Mouse (Mus musculus) common myeloid progenitor, adult 5-6 weeks (primary cell): ENCODE results near the gene Syndig1l. TPM values are rescaled to one million over a fixed set of nuclear protein-coding genes. Genes with fewer than 3 reads are reported as not detected.

Experiments used
- ATAC-seq: replicated peaks from 2 replicates; pipeline ENCODE4 v1.8.0; 2016; ENCODE audit warnings: low read depth, mild to moderate bottlenecking, moderate TSS enrichment, inconsistent platforms; ENCODE audit not compliant: poor library complexity, severe bottlenecking
- total RNA-seq: library from RNA; stranded (forward); fragments of 200-1000, 187-1606 nt; gene quantifications from 2 replicates; pipeline ENCODE4 v1.2.3, GENCODE M21; 2017

The Syndig1l gene
- not detected in 2 replicates for total RNA-seq

- peak; percentile 89 for ATAC-seq
Observed at GRCm38 (mm10) chr12:84698319-84699081, at the start of gene Syndig1l. Gene Syndig1l, minus strand, starts transcription at chr12:84698831.

- peak; percentile 43 for ATAC-seq
Observed at GRCm38 (mm10) chr12:84748134-84748533, 49.5 kb upstream of the Syndig1l start.

- no peak for ATAC-seq
Observed at GRCm38 (mm10) chr12:84745700-84746099, 47.1 kb upstream of the Syndig1l start.

- ATAC-seq: no peak
Observed at GRCm38 (mm10) chr12:84743496-84743895, 44.9 kb upstream of the Syndig1l start.

GRCm38 (mm10) chr12:84733366-84733765 lies 34.7 kb upstream of the Syndig1l start:
- no peak for ATAC-seq

GRCm38 (mm10) chr12:84728421-84728820 lies 29.8 kb upstream of the Syndig1l start:
- no peak for ATAC-seq

GRCm38 (mm10) chr12:84727434-84727833 lies 28.8 kb upstream of the Syndig1l start:
- no peak for ATAC-seq

- no peak for ATAC-seq
Observed at GRCm38 (mm10) chr12:84726986-84727385, 28.4 kb upstream of the Syndig1l start.

- ATAC-seq: no peak
Observed at GRCm38 (mm10) chr12:84726391-84726790, 27.8 kb upstream of the Syndig1l start.

GRCm38 (mm10) chr12:84718462-84719244 lies 20.0 kb upstream of the Syndig1l start:
- ATAC-seq: no peak

- ATAC-seq: no peak
Observed at GRCm38 (mm10) chr12:84714578-84714977, 15.9 kb upstream of the Syndig1l start.

- ATAC-seq: peak; percentile 78
Observed at GRCm38 (mm10) chr12:84709842-84710439, 11.3 kb upstream of the Syndig1l start.

- ATAC-seq: no peak
Observed at GRCm38 (mm10) chr12:84707804-84708203, 9.2 kb upstream of the Syndig1l start.

GRCm38 (mm10) chr12:84706886-84707285 lies 8.3 kb upstream of the Syndig1l start:
- ATAC-seq: no peak

GRCm38 (mm10) chr12:84702586-84702985 lies 4.0 kb upstream of the Syndig1l start:
- ATAC-seq: no peak

- ATAC-seq: no peak
Observed at GRCm38 (mm10) chr12:84692141-84692540, 6.5 kb downstream of the Syndig1l start.

GRCm38 (mm10) chr12:84691347-84691746 lies 7.3 kb downstream of the Syndig1l start:
- no peak for ATAC-seq

- no peak for ATAC-seq
Observed at GRCm38 (mm10) chr12:84689051-84689450, 9.6 kb downstream of the Syndig1l start.

GRCm38 (mm10) chr12:84687531-84687930 lies 11.1 kb downstream of the Syndig1l start:
- ATAC-seq: no peak

GRCm38 (mm10) chr12:84686176-84686575 lies 12.5 kb downstream of the Syndig1l start:
- no peak for ATAC-seq

GRCm38 (mm10) chr12:84684569-84684968 lies 14.1 kb downstream of the Syndig1l start:
- ATAC-seq: no peak
